Mouse (Mus musculus) forebrain, embryonic 16.5 days (tissue): ENCODE measurements around the gene Tbl1xr1. TPM values are rescaled to one million over a fixed set of nuclear protein-coding genes. Genes with fewer than 3 reads are reported as not detected.

Experiments
- ATAC-seq: fragments of 200-750 bp; cut with Nextera tagmentation; 2 replicates; pipeline ENCODE4 v1.8.0; 2017; ENCODE audit warnings: mild to moderate bottlenecking, moderate library complexity
- H3K27ac ChIP-seq: fragments of 300-500 bp; sonication (generic); 2 replicates; pipeline ENCODE4 v1.5.1; 2014; ENCODE audit warnings: low read length, control low read depth
- H3K27me3 ChIP-seq: fragments of 300-500 bp; sonication (generic); replicated peaks from 2 replicates; pipeline ENCODE4 v1.6.1; 2014; ENCODE audit warnings: low read length; ENCODE audit not compliant: control insufficient read depth, insufficient read depth
- H3K36me3 ChIP-seq: fragments of 300-500 bp; sonication (generic); 2 replicates; pipeline ENCODE4 v1.6.1; 2014; ENCODE audit not compliant: control insufficient read depth, insufficient read depth
- H3K4me1 ChIP-seq: fragments of 300-500 bp; sonication (generic); replicated peaks from 2 replicates; pipeline ENCODE4 v1.6.1; 2014; ENCODE audit warnings: low read length; ENCODE audit not compliant: control insufficient read depth, insufficient read depth
- H3K4me2 ChIP-seq: fragments of 300-500 bp; sonication (generic); 2 replicates; pipeline ENCODE4 v1.6.1; 2014; ENCODE audit warnings: mild to moderate bottlenecking, low read length, control low read depth
- H3K4me3 ChIP-seq: fragments of 300-500 bp; sonication (generic); replicated peaks from 2 replicates; pipeline ENCODE4 v1.5.1; 2014; ENCODE audit warnings: mild to moderate bottlenecking, low read length, control low read depth
- H3K9ac ChIP-seq: fragments of 300-500 bp; sonication (generic); replicated peaks from 2 replicates; pipeline ENCODE4 v1.6.1; 2014; ENCODE audit warnings: low read depth, low read length, control low read depth
- H3K9me3 ChIP-seq: fragments of 300-500 bp; sonication (generic); 2 replicates; pipeline ENCODE4 v1.6.1; 2016; ENCODE audit warnings: low read length; ENCODE audit not compliant: control insufficient read depth
- WGBS: fragments of 180-500 bp; shearing (Covaris S2); extraction: QIAGEN DNeasy Blood & Tissue Kit; methylation state at CpG from one replicate; pipeline ENCODE4 v1.1.7; 2014; 5-methylcytosine and 5-hydroxymethylcytosine counted together
- polyA plus RNA-seq: library from polyadenylated mRNA; unstranded; fragments of >200 nt; fragmentation: Nextera tagmentation; extraction: Ambion mirVana; gene quantifications from 2 replicates; pipeline ENCODE4 v1.2.1, GENCODE M21; 2015

The Tbl1xr1 gene
- polyA plus RNA-seq, 1 experiment from 2014 or later: 25.1 TPM

- Histone ChIP-seq H3K27ac (no peak overlapping the region), H3K4me1 (no peaks in the 10 kb centered on the region), H3K4me3 (no peak overlapping the region), H3K9ac (no peak overlapping the region), H3K4me2 (no peak overlapping the region), H3K9me3 (no peaks in the 10 kb centered on the region), H3K27me3 (no peaks in the 10 kb centered on the region), H3K36me3 (no peaks in the 10 kb centered on the region)
- no peak for ATAC-seq
- WGBS: 64% methylated on average over 2 of the region's 2 CpGs
These were observed 96.0 kb downstream of the Tbl1xr1 start for GRCm38 (mm10) chr3:22172410-22172809.

- Histone ChIP-seq H3K4me1 (no peaks in the 10 kb centered on the region), H3K9ac (no peak overlapping the region), H3K27me3 (no peaks in the 10 kb centered on the region), H3K4me3 (no peak overlapping the region), H3K36me3 (no peaks in the 10 kb centered on the region), H3K9me3 (no peaks in the 10 kb centered on the region), H3K27ac (no peak overlapping the region), H3K4me2 (no peak overlapping the region)
- 0 out of 2 replicates have a peak, but pooled peaks have one; percentile 4 for ATAC-seq
- WGBS: 79% methylated on average over 5 of the region's 5 CpGs
These were observed 96.7 kb downstream of the Tbl1xr1 start for GRCm38 (mm10) chr3:22173171-22173570.

- WGBS: 78% methylated on average over 4 of the region's 4 CpGs
These were observed 97.8 kb downstream of the Tbl1xr1 start for GRCm38 (mm10) chr3:22174232-22174631.

GRCm38 (mm10) chr3:22180076-22180475 is 103.6 kb downstream of the Tbl1xr1 start:
- H3K9ac ChIP-seq: no peak overlapping the region
- no peak overlapping the region for H3K4me3 ChIP-seq
- no peak overlapping the region for H3K27ac ChIP-seq
- ATAC-seq: no peak
- no peaks in the 10 kb centered on the region for H3K36me3 ChIP-seq
- no peaks in the 10 kb centered on the region for H3K9me3 ChIP-seq
- WGBS: 85% methylated on average over 3 of the region's 4 CpGs
- no peaks in the 10 kb centered on the region for H3K27me3 ChIP-seq
- H3K4me1 ChIP-seq: no peaks in the 10 kb centered on the region
- H3K4me2 ChIP-seq: no peak overlapping the region

More at GRCm38 (mm10) chr3:22174232-22174631, 97.8 kb downstream of the Tbl1xr1 start:
- Histone ChIP-seq H3K4me3 (no peak overlapping the region), H3K9ac (no peak overlapping the region), H3K36me3 (no peaks in the 10 kb centered on the region), H3K4me2 (no peak overlapping the region), H3K9me3 (no peaks in the 10 kb centered on the region), H3K27me3 (no peaks in the 10 kb centered on the region), H3K4me1 (no peaks in the 10 kb centered on the region), H3K27ac (no peak overlapping the region)
- ATAC-seq: peak; percentile 37; the same call in 1 of the 2 replicates

- no peaks in the 10 kb centered on the region for H3K4me1 ChIP-seq
- H3K4me2 ChIP-seq: no peak overlapping the region
- WGBS: 100% methylated on average over 2 of the region's 2 CpGs
- no peaks in the 10 kb centered on the region for H3K36me3 ChIP-seq
- H3K27ac ChIP-seq: no peak overlapping the region
- H3K27me3 ChIP-seq: no peaks in the 10 kb centered on the region
- H3K9me3 ChIP-seq: no peaks in the 10 kb centered on the region
- ATAC-seq: no peak
- no peak overlapping the region for H3K9ac ChIP-seq
- no peak overlapping the region for H3K4me3 ChIP-seq
These were observed 104.6 kb downstream of the Tbl1xr1 start for GRCm38 (mm10) chr3:22181026-22181425.

- no peak for ATAC-seq
- Histone ChIP-seq H3K36me3 (no peaks in the 10 kb centered on the region), H3K4me2 (no peak overlapping the region), H3K4me1 (no peaks in the 10 kb centered on the region), H3K27me3 (no peaks in the 10 kb centered on the region), H3K9me3 (no peaks in the 10 kb centered on the region), H3K9ac (no peak overlapping the region), H3K4me3 (no peak overlapping the region), H3K27ac (no peak overlapping the region)
- WGBS: 90% methylated on average over 4 of the region's 4 CpGs
These were observed 108.8 kb downstream of the Tbl1xr1 start for GRCm38 (mm10) chr3:22185265-22185664.

- Histone ChIP-seq H3K36me3 (peaks cover 3% of the 10 kb centered on the region), H3K4me3 (no peak overlapping the region), H3K4me2 (no peak overlapping the region), H3K9ac (no peak overlapping the region), H3K27me3 (no peaks in the 10 kb centered on the region), H3K4me1 (no peaks in the 10 kb centered on the region), H3K27ac (no peak overlapping the region), H3K9me3 (no peaks in the 10 kb centered on the region)
- ATAC-seq: peak; percentile 85
These were observed 114.0 kb downstream of the Tbl1xr1 start for GRCm38 (mm10) chr3:22190498-22190897.

GRCm38 (mm10) chr3:22192931-22193330 is 116.5 kb downstream of the Tbl1xr1 start:
- Histone ChIP-seq H3K4me3 (no peak overlapping the region), H3K9ac (no peak overlapping the region), H3K4me2 (no peak overlapping the region), H3K4me1 (no peaks in the 10 kb centered on the region), H3K9me3 (no peaks in the 10 kb centered on the region), H3K36me3 (peaks cover 7% of the 10 kb centered on the region), H3K27me3 (no peaks in the 10 kb centered on the region), H3K27ac (no peak overlapping the region)
- no peak for ATAC-seq
- 87% methylated on average over 5 of the region's 5 CpGs for WGBS

GRCm38 (mm10) chr3:22194185-22194856 is 117.9 kb downstream of the Tbl1xr1 start:
- WGBS: 91% methylated on average over 7 of the region's 7 CpGs
- ATAC-seq: no peak
- Histone ChIP-seq H3K4me2 (no peak overlapping the region), H3K27me3 (no peaks in the 10 kb centered on the region), H3K9ac (no peak overlapping the region), H3K4me3 (no peak overlapping the region), H3K9me3 (no peaks in the 10 kb centered on the region), H3K36me3 (peaks cover 7% of the 10 kb centered on the region), H3K4me1 (no peaks in the 10 kb centered on the region), H3K27ac (no peak overlapping the region)

- H3K36me3 ChIP-seq: peaks cover 9% of the 10 kb centered on the region
- ATAC-seq: no peak
- H3K27ac ChIP-seq: no peak overlapping the region
- H3K4me2 ChIP-seq: no peak overlapping the region
- no peaks in the 10 kb centered on the region for H3K27me3 ChIP-seq
- H3K9me3 ChIP-seq: no peaks in the 10 kb centered on the region
- no peak overlapping the region for H3K4me3 ChIP-seq
- H3K4me1 ChIP-seq: no peaks in the 10 kb centered on the region
- 89% methylated on average over 1 of the region's 1 CpGs for WGBS
- no peak overlapping the region for H3K9ac ChIP-seq
These were observed 122.3 kb downstream of the Tbl1xr1 start for GRCm38 (mm10) chr3:22198802-22199201.
